Mouse (Mus musculus) hindbrain, embryonic 12.5 days (tissue): Measurements from ENCODE around the gene Gm9936. TPM values are rescaled to one million over a fixed set of nuclear protein-coding genes. Genes with fewer than 3 reads are reported as not detected.

Experiments used
- ATAC-seq: fragments of 200-750 bp; cut with Nextera tagmentation; 2 replicates; pipeline ENCODE4 v1.8.0; 2017; ENCODE audit warnings: moderate TSS enrichment; ENCODE audit not compliant: low FRiP score
- H3K27ac ChIP-seq: fragments of 300-500 bp; sonication (generic); 2 replicates; pipeline ENCODE4 v1.5.1; 2016; ENCODE audit warnings: mild to moderate bottlenecking
- H3K27me3 ChIP-seq: fragments of 300-500 bp; sonication (generic); 2 replicates; pipeline ENCODE4 v1.6.1; 2016; ENCODE audit warnings: mild to moderate bottlenecking
- H3K36me3 ChIP-seq: fragments of 300-500 bp; sonication (generic); 2 replicates; pipeline ENCODE4 v1.6.1; 2016; ENCODE audit warnings: mild to moderate bottlenecking
- H3K4me1 ChIP-seq: fragments of 300-500 bp; sonication (generic); 2 replicates; pipeline ENCODE4 v1.6.1; 2016
- H3K4me2 ChIP-seq: fragments of 300-500 bp; sonication (generic); replicated peaks from 2 replicates; pipeline ENCODE4 v1.6.1; 2016; ENCODE audit warnings: mild to moderate bottlenecking
- H3K4me3 ChIP-seq: fragments of 300-500 bp; sonication (generic); 2 replicates; pipeline ENCODE4 v1.5.1; 2016; ENCODE audit warnings: mild to moderate bottlenecking
- H3K9ac ChIP-seq: fragments of 300-500 bp; sonication (generic); 2 replicates; pipeline ENCODE4 v1.6.1; 2016; ENCODE audit warnings: mild to moderate bottlenecking, moderate library complexity
- H3K9me3 ChIP-seq: fragments of 300-500 bp; sonication (generic); replicated peaks from 2 replicates; pipeline ENCODE4 v1.6.1; 2016; ENCODE audit warnings: mild to moderate bottlenecking
- WGBS: fragments of 180-500 bp; shearing (Covaris S2); methylation state at CpG from one replicate; pipeline ENCODE4 v1.1.7; 2016; 5-methylcytosine and 5-hydroxymethylcytosine counted together
- microRNA-seq: library from miRNA; unstranded; fragments of <30 nt; microRNA quantifications from one replicate; pipeline ENCODE4, GENCODE M21; 2017
- polyA plus RNA-seq: library from polyadenylated mRNA; unstranded; fragments of >200 nt; fragmentation: Nextera tagmentation; extraction: Ambion mirVana; gene quantifications from 2 replicates; pipeline ENCODE4 v1.2.1, GENCODE M21; 2016

The Gm9936 gene
- polyA plus RNA-seq, 1 experiment from 2014 or later = 0.56 TPM

DNA sequence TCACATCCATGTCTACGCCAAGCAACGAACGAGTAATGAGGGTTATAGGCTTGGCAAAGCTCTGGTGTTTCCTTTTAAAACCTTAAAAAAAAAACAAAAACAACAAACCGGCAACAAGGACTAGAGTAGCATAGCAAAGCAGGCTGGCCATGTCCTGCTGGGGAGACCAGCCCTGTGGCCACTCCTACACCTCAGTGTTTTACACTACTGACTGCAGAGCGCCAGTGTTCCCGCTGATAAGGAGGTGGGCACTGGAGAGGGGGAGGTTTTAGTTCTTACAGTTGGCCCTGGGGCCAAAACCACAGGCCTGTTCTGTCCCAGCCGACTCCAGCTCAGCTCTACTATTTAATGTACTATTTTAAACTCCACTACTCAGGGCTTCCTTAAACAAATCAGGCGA is 51.0 kb downstream of the Gm9936 start:
- no peaks in the 10 kb centered on the region for H3K27me3 ChIP-seq
- no peak overlapping the region for H3K4me3 ChIP-seq
- WGBS = 28% methylated on average over 8 of the region's 8 CpGs
- peaks cover 28% of the 10 kb centered on the region for H3K4me1 ChIP-seq
- ATAC-seq = no peak
- H3K27ac ChIP-seq = no peak overlapping the region; the same call in 1 of the 2 replicates
- H3K9ac ChIP-seq = no peak overlapping the region
- H3K4me2 ChIP-seq = no peak overlapping the region
- no peaks in the 10 kb centered on the region for H3K9me3 ChIP-seq
- peaks cover 48% of the 10 kb centered on the region for H3K36me3 ChIP-seq

DNA sequence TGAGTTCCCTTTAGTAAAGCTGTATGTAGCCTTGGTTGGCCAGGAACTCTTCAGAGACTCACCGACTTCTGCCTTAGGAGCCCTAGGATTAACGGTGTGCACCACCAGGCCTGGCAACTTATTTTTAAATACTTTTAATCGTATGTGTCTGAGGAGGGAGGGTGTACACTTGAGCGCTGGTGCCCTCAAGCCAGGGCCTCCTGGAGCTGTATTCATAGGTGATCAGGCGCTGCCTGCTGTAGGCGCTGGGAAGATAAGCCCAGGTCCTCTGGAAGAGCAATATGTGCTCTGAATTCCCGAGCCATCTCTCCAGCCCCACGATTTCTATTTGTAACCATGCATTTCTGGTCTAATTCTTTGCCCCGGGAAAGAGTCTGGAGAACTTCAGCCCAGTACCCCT is 51.4 kb downstream of the Gm9936 start:
- no peaks in the 10 kb centered on the region for H3K9me3 ChIP-seq
- 43% methylated on average over 9 of the region's 9 CpGs for WGBS
- H3K27ac ChIP-seq = no peak overlapping the region; the same call in 1 of the 2 replicates
- H3K36me3 ChIP-seq = peaks cover 52% of the 10 kb centered on the region
- ATAC-seq = no peak
- H3K27me3 ChIP-seq = no peaks in the 10 kb centered on the region
- H3K4me2 ChIP-seq = no peak overlapping the region
- H3K4me3 ChIP-seq = no peak overlapping the region
- H3K9ac ChIP-seq = no peak overlapping the region
- H3K4me1 ChIP-seq = peaks cover 24% of the 10 kb centered on the region

DNA sequence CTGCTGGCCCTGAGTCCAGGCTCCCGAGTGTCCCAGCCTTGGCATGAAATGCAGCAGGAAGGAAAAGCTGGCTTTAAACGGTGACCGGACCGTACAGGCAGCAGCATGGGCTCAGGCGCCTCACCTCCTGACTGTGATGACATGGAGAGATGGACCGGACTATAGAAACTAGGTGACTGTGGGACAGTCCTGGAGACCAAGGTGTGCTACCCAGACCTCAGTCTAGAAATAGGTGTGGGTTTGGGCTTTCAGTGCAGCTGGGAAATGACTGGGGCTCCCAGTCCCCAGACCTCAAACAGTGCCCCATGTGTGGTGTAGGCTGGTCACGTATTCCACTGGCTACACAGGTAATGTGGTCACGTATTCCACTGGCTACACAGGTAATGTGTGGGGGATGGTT is 51.8 kb downstream of the Gm9936 start:
- H3K9ac ChIP-seq = no peak overlapping the region
- H3K4me3 ChIP-seq = no peak overlapping the region
- no peak for ATAC-seq
- WGBS = 81% methylated on average over 8 of the region's 8 CpGs
- no peak overlapping the region for H3K4me2 ChIP-seq
- H3K9me3 ChIP-seq = no peaks in the 10 kb centered on the region
- peaks cover 56% of the 10 kb centered on the region for H3K36me3 ChIP-seq
- H3K27me3 ChIP-seq = no peaks in the 10 kb centered on the region
- peaks cover 23% of the 10 kb centered on the region for H3K4me1 ChIP-seq
- no peak overlapping the region for H3K27ac ChIP-seq

Small RNA genes lying within 50 kb of the gene (microRNA-seq; reads per million reads assigned to microRNA genes)
- gene Mir6240 = 7.9 reads per million, percentile 18 among the genes with 10 or more reads in this experiment

Other genes starting within 250 kb of the Gm9936 start
- gene Trpv4, start 200.3 kb downstream of the Gm9936 start, polyA plus RNA-seq = 1.3 and 1.5 TPM in 2 replicates
- 60.5 and 63.3 TPM in 2 replicates for gene Gltp, start 167.7 kb downstream of the Gm9936 start, polyA plus RNA-seq
- gene Tchp, start 150.9 kb downstream of the Gm9936 start, polyA plus RNA-seq = 19.6 and 21.1 TPM in 2 replicates
- gene Ankrd13a, start 84.0 kb downstream of the Gm9936 start, polyA plus RNA-seq = 80.2 and 81.9 TPM in 2 replicates
- 47.2 and 57.1 TPM in 2 replicates for gene Git2, start 83.2 kb downstream of the Gm9936 start, polyA plus RNA-seq
- gene 1500011B03Rik, start 35.2 kb downstream of the Gm9936 start, polyA plus RNA-seq = 165 TPM in 2 replicates
- gene 4930519G04Rik, start 5.0 kb downstream of the Gm9936 start, polyA plus RNA-seq = not detected in 2 replicates
- 2.0 and 3.0 TPM in 2 replicates for gene Oasl2, start 38.3 kb upstream of the Gm9936 start, polyA plus RNA-seq
- gene Oasl1, start 64.6 kb upstream of the Gm9936 start, polyA plus RNA-seq = 0.13 and 0.17 TPM in 2 replicates
- 66.7 and 72.0 TPM in 2 replicates for gene 2210016L21Rik, start 83.5 kb upstream of the Gm9936 start, polyA plus RNA-seq
- gene Hnf1a, start 112.4 kb upstream of the Gm9936 start, polyA plus RNA-seq = 0.06 TPM in 1 of 2 replicates, not detected in the other
- 27.5 and 31.1 TPM in 2 replicates for gene Sppl3, start 152.5 kb upstream of the Gm9936 start, polyA plus RNA-seq
- 22.3 and 30.3 TPM in 2 replicates for gene Gm10401, start 239.6 kb upstream of the Gm9936 start, polyA plus RNA-seq